Mouse (Mus musculus): Measurements from ENCODE around the gene Tmem167. TPM values are rescaled to one million over a fixed set of nuclear protein-coding genes. Genes with fewer than 3 reads are reported as not detected.

Gene Tmem167
- total RNA-seq (2014; rRNA removed; ENCODE audit: low replicate concordance) (8.2 and 9.4 TPM in 2 replicates), polyA plus RNA-seq (2015; fragmentation: Nextera tagmentation; extraction: Ambion mirVana) (24.6 and 24.9 TPM in 2 replicates)

DNA sequence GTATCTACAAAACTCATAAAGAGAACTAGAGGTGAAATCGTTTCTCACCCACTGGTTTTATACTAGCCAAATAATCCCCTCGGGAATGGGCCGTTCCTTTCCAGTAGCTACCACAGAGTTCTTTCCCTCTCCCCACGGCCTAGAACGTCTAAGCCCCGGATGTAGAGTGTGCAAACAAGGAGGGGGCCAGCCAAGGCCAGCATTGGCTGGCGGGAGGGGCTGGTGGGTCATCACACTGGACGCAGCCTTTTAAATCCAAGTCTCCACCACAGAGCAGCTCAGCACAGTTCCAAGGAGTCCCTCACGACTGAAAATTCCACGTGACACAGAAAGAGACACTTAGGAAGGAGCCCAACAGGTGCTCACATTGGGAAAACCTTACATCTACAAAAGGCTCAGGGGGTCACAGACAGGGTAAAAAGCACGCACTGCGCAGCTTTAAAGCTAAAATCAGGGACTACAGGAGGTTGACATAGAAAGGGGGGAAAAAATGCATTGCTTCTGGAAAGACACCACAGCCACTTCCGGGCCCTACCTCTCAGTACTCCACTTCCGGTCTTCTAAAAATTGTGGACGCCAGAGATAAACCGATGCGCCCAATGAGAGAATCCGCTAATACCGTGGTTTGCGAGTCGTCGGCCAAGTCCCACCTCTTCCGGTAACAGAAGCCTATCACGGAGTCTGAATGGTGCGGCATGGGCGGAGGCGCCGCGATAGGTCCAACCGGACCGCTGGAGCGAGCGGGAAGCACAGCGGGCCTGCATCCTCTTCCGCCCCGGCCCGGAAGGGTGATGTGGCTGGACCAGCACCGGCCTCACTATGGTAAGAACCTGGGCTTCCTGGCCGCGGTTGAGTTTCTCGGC lies at the start of gene Tmem167, which contains the start of gene Xrcc4:
Gene Tmem167 (plus strand): TSS at position 162 of the 863 bp plus-strand sequence.
Gene Xrcc4 (minus strand): TSS at position 647 of the 863 bp plus-strand sequence.
- no peaks in the 10 kb centered on the region for H3K9me3 ChIP-seq (replicated peaks; ENCODE audit: control insufficient read depth, low read length)
- H3K27me3 ChIP-seq (ENCODE audit: control insufficient read depth, insufficient read depth, low read length): no peaks in the 10 kb centered on the region
- DNase-seq (ENCODE audit: low spot score) (peak; percentile 98), ATAC-seq (ENCODE audit: insufficient read depth, low read depth) (peak; percentile 100)
- H3K36me3 ChIP-seq (replicated peaks; ENCODE audit: control insufficient read depth, insufficient read depth, low read length): no peaks in the 10 kb centered on the region
- peak within 1 kb of the TSS; percentile 81 for H3K9ac ChIP-seq (replicated peaks; ENCODE audit: low read depth, low read length)
- 2% methylated on average over 41 of the region's 41 CpGs for WGBS
- peak within 1 kb of the TSS; percentile 84 for H3K27ac ChIP-seq (ENCODE audit: low read depth)
- peaks cover 9% of the 10 kb centered on the region for H3K4me1 ChIP-seq (ENCODE audit: control insufficient read depth, insufficient read depth)
- TF ChIP-seq EP300 (IDR thresholded peaks at IDR 0.05; ENCODE audit: low read depth): no peak; the same call in 1 of the 2 replicates
- TF ChIP-seq CTCF (IDR thresholded peaks at IDR 0.05; ENCODE audit: low read depth): no peak
- peak within 1 kb of the TSS; percentile 88 for H3K4me2 ChIP-seq (ENCODE audit: low read depth, low read length)
- H3K4me3 ChIP-seq (ENCODE audit: low read depth, low read length): peak within 1 kb of the TSS; percentile 88

DNA sequence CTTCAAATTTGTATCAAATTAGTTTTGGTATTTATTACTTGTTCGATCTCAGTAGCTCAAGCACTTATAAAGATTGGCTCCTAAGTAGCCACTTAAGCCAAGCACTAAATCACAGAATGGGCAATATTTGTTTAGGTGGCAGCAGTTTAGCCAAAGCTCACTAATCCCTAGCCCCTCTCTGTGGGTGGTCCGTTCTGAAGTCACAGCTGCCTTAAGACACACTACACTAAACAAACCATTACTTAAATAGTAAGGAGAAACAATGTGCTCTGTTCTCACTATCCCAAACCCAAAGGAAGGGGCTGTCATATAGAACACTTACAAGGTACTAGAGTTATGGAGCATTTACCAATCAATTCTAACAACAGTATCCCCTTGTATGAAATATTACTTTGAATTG lies 49.3 kb upstream of the Tmem167 start:
- Histone ChIP-seq H3K27ac (ENCODE audit: low read depth) (no peak overlapping the region), H3K36me3 (replicated peaks; ENCODE audit: control insufficient read depth, insufficient read depth, low read length) (no peaks in the 10 kb centered on the region), H3K9ac (replicated peaks; ENCODE audit: low read depth, low read length) (no peak overlapping the region), H3K27me3 (ENCODE audit: control insufficient read depth, insufficient read depth, low read length) (no peaks in the 10 kb centered on the region), H3K9me3 (replicated peaks; ENCODE audit: control insufficient read depth, low read length) (no peaks in the 10 kb centered on the region), H3K4me2 (ENCODE audit: low read depth, low read length) (no peak overlapping the region), H3K4me1 (ENCODE audit: control insufficient read depth, insufficient read depth) (no peaks in the 10 kb centered on the region), H3K4me3 (ENCODE audit: low read depth, low read length) (no peak overlapping the region)
- 73% methylated on average over 2 of the region's 2 CpGs for WGBS
- no peak for TF ChIP-seq EP300 (IDR thresholded peaks at IDR 0.05; ENCODE audit: low read depth)
- TF ChIP-seq CTCF (IDR thresholded peaks at IDR 0.05; ENCODE audit: low read depth): no peak
- no peak for ATAC-seq (ENCODE audit: insufficient read depth, low read depth)
- DNase-seq (ENCODE audit: low spot score): no peak

DNA sequence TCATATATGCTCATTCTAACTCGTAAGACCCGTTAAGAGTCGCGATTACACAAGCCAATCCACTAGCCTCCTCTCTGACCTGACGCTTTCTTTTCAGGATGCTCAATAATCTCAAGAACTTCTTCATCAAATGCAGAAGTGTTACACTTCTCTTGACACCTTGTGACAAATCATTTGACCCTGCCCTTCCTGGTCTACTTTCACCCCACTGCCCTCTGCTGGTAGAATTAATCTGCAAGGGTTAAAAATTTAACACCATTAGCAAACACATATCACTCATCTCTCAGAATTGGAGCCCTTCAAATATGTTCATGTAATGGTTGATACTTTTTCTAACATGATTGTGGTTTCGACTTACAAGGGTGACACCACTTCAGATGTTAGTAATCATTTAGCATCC lies 37.2 kb upstream of the Tmem167 start:
- 38% methylated on average over 6 of the region's 6 CpGs for WGBS
- no peaks in the 10 kb centered on the region for H3K9me3 ChIP-seq (replicated peaks; ENCODE audit: control insufficient read depth, low read length)
- H3K36me3 ChIP-seq (replicated peaks; ENCODE audit: control insufficient read depth, insufficient read depth, low read length): no peaks in the 10 kb centered on the region
- H3K4me1 ChIP-seq (ENCODE audit: control insufficient read depth, insufficient read depth): no peaks in the 10 kb centered on the region
- no peak overlapping the region for H3K4me3 ChIP-seq (ENCODE audit: low read depth, low read length)
- H3K27me3 ChIP-seq (ENCODE audit: control insufficient read depth, insufficient read depth, low read length): no peaks in the 10 kb centered on the region
- H3K9ac ChIP-seq (replicated peaks; ENCODE audit: low read depth, low read length): no peak overlapping the region
- DNase-seq (ENCODE audit: low spot score) (peak; percentile 26), ATAC-seq (ENCODE audit: insufficient read depth, low read depth) (no peak)
- TF ChIP-seq CTCF (IDR thresholded peaks at IDR 0.05; ENCODE audit: low read depth) (peak; percentile 53), EP300 (IDR thresholded peaks at IDR 0.05; ENCODE audit: low read depth) (no peak)
- no peak overlapping the region for H3K4me2 ChIP-seq (ENCODE audit: low read depth, low read length)
- H3K27ac ChIP-seq (ENCODE audit: low read depth): no peak overlapping the region

DNA sequence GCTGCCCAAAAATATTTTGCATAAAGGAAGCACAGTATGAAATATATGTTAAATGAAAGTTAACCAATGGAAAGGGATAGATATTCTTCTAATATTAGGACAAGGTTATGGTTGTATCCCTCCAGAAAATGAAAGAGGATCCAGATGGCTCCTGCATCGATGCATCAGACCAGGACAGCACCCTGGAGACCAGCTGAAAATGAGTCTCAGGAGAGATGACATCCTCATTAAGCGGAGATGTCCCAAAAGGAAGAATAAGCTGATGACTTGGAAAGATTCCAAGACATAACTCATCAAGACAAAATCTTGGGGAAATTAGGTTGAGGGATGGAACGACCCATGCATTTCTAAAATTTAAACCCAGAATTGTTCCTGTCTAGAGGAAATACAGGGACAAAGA lies 36.5 kb upstream of the Tmem167 start:
- Histone ChIP-seq H3K36me3 (replicated peaks; ENCODE audit: control insufficient read depth, insufficient read depth, low read length) (no peaks in the 10 kb centered on the region), H3K4me1 (ENCODE audit: control insufficient read depth, insufficient read depth) (no peaks in the 10 kb centered on the region), H3K27me3 (ENCODE audit: control insufficient read depth, insufficient read depth, low read length) (no peaks in the 10 kb centered on the region), H3K4me3 (ENCODE audit: low read depth, low read length) (no peak overlapping the region), H3K9me3 (replicated peaks; ENCODE audit: control insufficient read depth, low read length) (no peaks in the 10 kb centered on the region), H3K4me2 (ENCODE audit: low read depth, low read length) (no peak overlapping the region), H3K27ac (ENCODE audit: low read depth) (no peak overlapping the region), H3K9ac (replicated peaks; ENCODE audit: low read depth, low read length) (no peak overlapping the region)
- TF ChIP-seq EP300 (IDR thresholded peaks at IDR 0.05; ENCODE audit: low read depth) (no peak), CTCF (IDR thresholded peaks at IDR 0.05; ENCODE audit: low read depth) (no peak)
- DNase-seq (ENCODE audit: low spot score): no peak
- ATAC-seq (ENCODE audit: insufficient read depth, low read depth): no peak
- 76% methylated on average over 3 of the region's 3 CpGs for WGBS

DNA sequence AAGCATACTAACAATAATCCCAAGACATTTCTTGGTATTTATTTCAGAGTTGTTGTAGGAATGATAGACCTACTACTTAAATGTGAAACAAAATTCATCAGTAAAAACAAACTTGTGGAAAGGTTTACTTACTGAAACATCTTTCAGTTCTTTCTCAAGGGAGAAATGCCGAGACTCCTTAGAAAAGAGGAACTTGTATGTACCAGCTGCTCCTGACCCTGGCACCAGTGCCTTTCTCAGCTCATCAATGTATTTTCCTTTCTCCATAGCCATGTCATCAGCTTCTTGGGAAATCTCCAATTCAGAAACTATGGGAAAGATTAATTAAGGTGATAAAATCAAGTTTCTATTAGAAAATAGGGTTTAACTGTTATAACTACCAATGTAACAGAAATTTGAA lies 27.0 kb upstream of the Tmem167 start:
- no peak for DNase-seq (ENCODE audit: low spot score)
- no peaks in the 10 kb centered on the region for H3K4me1 ChIP-seq (ENCODE audit: control insufficient read depth, insufficient read depth)

More for the DNA sequence above, 27.0 kb upstream of the Tmem167 start:
- Histone ChIP-seq H3K27ac (ENCODE audit: low read depth) (no peak overlapping the region), H3K4me2 (ENCODE audit: low read depth, low read length) (no peak overlapping the region), H3K27me3 (ENCODE audit: control insufficient read depth, insufficient read depth, low read length) (no peaks in the 10 kb centered on the region), H3K9me3 (replicated peaks; ENCODE audit: control insufficient read depth, low read length) (no peaks in the 10 kb centered on the region), H3K36me3 (replicated peaks; ENCODE audit: control insufficient read depth, insufficient read depth, low read length) (no peaks in the 10 kb centered on the region), H3K4me3 (ENCODE audit: low read depth, low read length) (no peak overlapping the region), H3K9ac (replicated peaks; ENCODE audit: low read depth, low read length) (no peak overlapping the region)
- 78% methylated on average over 1 of the region's 1 CpGs for WGBS
- ATAC-seq (ENCODE audit: insufficient read depth, low read depth): no peak
- TF ChIP-seq CTCF (IDR thresholded peaks at IDR 0.05; ENCODE audit: low read depth): no peak
- TF ChIP-seq EP300 (IDR thresholded peaks at IDR 0.05; ENCODE audit: low read depth): no peak
